Mouse (Mus musculus) CD4-positive helper T cell, adult 2 months (primary cell): ENCODE measurements around the gene Ptgir.

Source experiments
- DNase-seq: peaks from one replicate; pipeline ENCODE4 v3.0.0-alpha.2; 2012; ENCODE audit warnings: low read depth, missing footprints, low spot score

The Ptgir gene

GRCm38 (mm10) chr7:16916342-16917265 is 10.3 kb downstream of the Ptgir start:
- DNase-seq = no peak

- no peak for DNase-seq
Measured at GRCm38 (mm10) chr7:16917447-16917846, 11.2 kb downstream of the Ptgir start.

GRCm38 (mm10) chr7:16918014-16918413 is 11.7 kb downstream of the Ptgir start:
- no peak for DNase-seq

GRCm38 (mm10) chr7:16918670-16919069 is 12.4 kb downstream of the Ptgir start:
- no peak for DNase-seq

- DNase-seq = no peak
Measured at GRCm38 (mm10) chr7:16919395-16920149, 13.3 kb downstream of the Ptgir start.

- no peak for DNase-seq
Measured at GRCm38 (mm10) chr7:16920150-16920579, 13.9 kb downstream of the Ptgir start.

- DNase-seq = no peak
Measured at GRCm38 (mm10) chr7:16920818-16921791, 14.8 kb downstream of the Ptgir start.

GRCm38 (mm10) chr7:16921881-16922335 is 15.6 kb downstream of the Ptgir start:
- no peak for DNase-seq

- no peak for DNase-seq
Measured at GRCm38 (mm10) chr7:16922360-16922973, 16.2 kb downstream of the Ptgir start.

- no peak for DNase-seq
Measured at GRCm38 (mm10) chr7:16923283-16924036, 17.2 kb downstream of the Ptgir start.

GRCm38 (mm10) chr7:16924037-16924834 is 17.9 kb downstream of the Ptgir start, which contains the start of gene Calm3:
Gene Calm3, minus strand, starts transcription at chr7:16924114.
- DNase-seq = peak; percentile 100

- no peak for DNase-seq
Measured at GRCm38 (mm10) chr7:16928341-16928740, 22.1 kb downstream of the Ptgir start.

- DNase-seq = peak; percentile 72
Measured at GRCm38 (mm10) chr7:16930850-16931249, 24.6 kb downstream of the Ptgir start.

GRCm38 (mm10) chr7:16931968-16932627 is 25.8 kb downstream of the Ptgir start:
- peak; percentile 82 for DNase-seq

- DNase-seq = peak; percentile 73
Measured at GRCm38 (mm10) chr7:16932704-16933577, 26.7 kb downstream of the Ptgir start.

- no peak for DNase-seq
Measured at GRCm38 (mm10) chr7:16937312-16937711, 31.0 kb downstream of the Ptgir start.

GRCm38 (mm10) chr7:16938117-16938791 is 32.0 kb downstream of the Ptgir start:
- no peak for DNase-seq
